Mouse (Mus musculus): ENCODE measurements at regions not wholly inside any gene's neighbourhood (a gene's known extent, or its start where the extent isn't known, plus 50 kb on each side); places are given as distances from the start of the nearest gene placed in this dataset.

- no peak for DNase-seq
These were observed 376.2 kb downstream of the Dcdc2c start for GRCm38 (mm10) chr12:28176016-28176415.

- DNase-seq = no peak
These were observed 378.1 kb downstream of the Dcdc2c start for GRCm38 (mm10) chr12:28174078-28174477.

DNA sequence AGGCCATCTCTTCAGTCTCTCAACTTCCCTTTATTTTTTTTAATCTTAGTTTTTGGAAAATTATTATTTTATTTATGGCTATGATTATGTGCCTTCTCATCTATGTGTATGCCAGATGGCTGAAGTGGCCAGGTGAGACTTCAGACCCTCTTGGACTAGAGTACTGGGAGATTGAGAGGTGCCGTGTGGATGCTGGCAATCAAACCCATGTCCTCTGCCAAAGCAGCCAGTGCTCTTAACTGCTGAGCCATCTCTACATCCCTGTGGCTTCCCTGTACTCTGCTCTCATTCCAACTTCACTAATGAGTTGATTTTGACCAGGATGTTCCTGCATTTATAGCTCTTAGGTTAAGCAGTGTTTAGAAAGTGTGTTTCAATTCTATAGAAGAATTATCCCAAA lies 393.4 kb downstream of the Dcdc2c start:
- DNase-seq = no peak

DNA sequence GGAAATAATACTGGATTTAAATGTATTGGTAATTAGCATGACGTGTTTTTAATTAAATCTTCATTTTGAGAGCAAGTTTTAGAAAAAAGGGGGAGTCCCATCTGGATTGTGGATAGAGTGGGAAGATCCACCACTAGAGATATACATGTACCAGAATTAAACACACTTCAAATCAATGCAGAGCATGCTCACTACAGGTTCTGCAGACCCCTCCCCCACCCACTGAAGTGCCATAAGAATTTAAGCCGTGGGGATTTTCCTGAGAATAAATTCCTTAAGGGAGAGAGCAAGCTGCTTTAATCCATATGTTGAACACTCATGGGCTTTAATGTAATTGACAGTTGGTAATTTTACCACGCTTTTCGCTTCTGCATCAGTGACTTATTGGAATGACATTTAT lies 401.4 kb downstream of the Dcdc2c start:
- DNase-seq = no peak

GRCm38 (mm10) chr12:28135810-28136592 lies 416.2 kb downstream of the Dcdc2c start:
- no peak for DNase-seq

DNA sequence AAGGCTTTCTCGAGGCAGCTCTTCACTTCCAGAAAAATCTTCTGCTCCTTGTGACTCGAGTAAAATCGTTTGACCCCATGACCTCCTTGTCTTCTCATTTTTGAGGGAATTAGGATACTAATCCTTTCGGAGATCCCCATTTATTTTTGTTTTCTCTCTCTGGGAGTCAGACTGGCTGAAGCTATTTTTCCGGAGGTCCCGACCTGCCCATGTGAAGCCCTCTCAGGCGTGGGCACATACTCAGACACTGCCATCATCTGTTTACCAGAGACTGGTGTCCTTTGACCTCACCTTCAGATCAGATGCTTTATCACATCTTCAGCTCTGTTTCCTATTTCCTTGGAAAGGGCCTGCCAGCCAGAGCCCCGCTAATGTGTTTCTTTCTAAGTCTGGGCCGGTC lies 429.4 kb downstream of the Dcdc2c start:
- no peak for DNase-seq

GRCm38 (mm10) chr12:28120106-28120505 lies 432.1 kb downstream of the Dcdc2c start:
- DNase-seq = no peak

DNA sequence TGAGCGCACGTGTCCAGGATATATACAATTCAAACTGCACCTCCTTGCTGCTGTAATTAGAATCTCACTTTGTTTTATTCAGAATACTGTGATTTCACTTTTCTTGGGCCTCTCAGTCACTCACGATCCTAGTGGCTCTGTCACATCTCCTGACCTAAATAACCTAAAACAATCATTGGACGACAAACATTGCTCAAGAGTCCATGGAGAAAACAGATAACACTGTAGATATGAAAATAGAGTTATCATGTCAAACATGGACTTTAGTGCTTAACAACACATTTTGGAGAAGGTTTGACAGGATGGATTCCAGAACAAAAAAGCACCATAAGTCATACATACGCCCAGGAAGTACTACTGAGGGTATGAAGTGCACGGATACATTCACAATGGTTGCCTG lies 461.5 kb downstream of the Dcdc2c start:
- DNase-seq = no peak

GRCm38 (mm10) chr12:28085460-28085859 lies 466.7 kb downstream of the Dcdc2c start:
- no peak for DNase-seq

GRCm38 (mm10) chr12:28076606-28077005 lies 475.6 kb downstream of the Dcdc2c start:
- no peak for DNase-seq

GRCm38 (mm10) chr12:28068584-28068983 lies 483.6 kb downstream of the Dcdc2c start:
- DNase-seq = no peak

- DNase-seq = no peak
These were observed 491.9 kb downstream of the Dcdc2c start for GRCm38 (mm10) chr12:28060281-28060680.

- DNase-seq = no peak
These were observed 496.5 kb downstream of the Dcdc2c start for GRCm38 (mm10) chr12:28055518-28056280.

- DNase-seq = no peak
These were observed 497.8 kb downstream of the Dcdc2c start for GRCm38 (mm10) chr12:28054444-28054843.

GRCm38 (mm10) chr12:28047989-28048388 lies 504.2 kb downstream of the Dcdc2c start:
- DNase-seq = no peak

DNA sequence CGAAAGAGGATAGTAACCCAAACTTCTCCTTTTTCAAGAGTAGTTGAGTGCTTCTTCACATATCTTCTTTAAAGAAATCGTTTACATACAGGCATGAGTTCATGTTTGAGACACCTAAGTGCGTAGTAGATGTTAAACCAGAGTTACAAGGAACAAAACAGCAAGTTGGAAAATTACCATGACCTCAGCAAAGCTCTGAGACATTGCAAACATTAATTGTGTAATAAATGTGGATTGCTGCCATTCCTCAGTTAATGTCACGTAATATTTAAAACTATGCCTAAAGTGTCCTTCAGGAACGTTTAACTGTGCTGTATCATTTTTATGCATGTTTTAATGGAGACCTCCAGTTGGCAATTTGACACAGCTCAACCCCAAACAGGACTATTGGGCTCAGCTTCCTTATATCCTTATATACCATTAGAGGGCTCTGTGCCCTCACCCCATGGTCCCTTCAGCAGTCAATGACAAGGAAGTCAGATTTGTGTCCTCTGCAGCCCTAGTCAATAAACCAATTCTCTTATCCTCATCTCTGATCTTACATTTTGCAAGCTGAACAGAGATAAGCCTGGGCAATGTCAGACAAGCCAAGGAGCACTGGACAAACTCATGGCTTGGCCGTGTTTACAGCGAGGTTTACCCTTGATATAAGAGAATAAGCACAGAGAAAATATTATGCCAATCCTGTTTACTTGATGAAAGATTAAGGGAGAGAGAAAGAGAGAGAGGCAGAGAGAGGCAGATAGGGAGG lies 513.9 kb downstream of the Dcdc2c start:
- no peak for DNase-seq

GRCm38 (mm10) chr12:27999170-27999569 lies 553.0 kb downstream of the Dcdc2c start:
- no peak for DNase-seq

GRCm38 (mm10) chr12:27992152-27992551 lies 560.0 kb downstream of the Dcdc2c start:
- no peak for DNase-seq

DNA sequence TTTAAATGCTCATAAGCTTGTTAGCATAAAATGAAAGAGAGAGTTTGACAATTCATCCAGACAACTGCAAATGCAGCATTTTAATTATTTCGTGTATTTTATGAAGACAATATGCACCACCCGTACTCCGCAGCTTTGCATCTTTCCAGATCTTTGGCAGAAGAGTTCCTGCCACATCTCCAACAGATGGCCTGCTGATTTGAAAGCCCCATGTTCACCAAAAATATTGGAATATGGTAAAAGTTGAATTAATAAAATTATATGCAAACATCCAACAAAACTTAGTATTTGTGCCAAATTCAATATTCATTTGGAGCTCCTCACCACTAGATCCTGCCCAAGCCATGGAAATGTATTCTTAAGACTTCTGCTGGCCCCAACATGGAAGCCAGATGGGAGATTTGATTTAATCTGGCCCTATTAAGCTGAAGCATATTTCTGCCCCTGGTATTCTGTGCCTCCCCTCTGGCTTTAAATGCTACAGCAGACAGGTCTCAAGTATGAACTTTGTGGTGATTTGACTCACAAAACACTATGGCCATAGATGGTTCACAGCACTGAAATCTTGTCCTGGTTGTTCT lies 567.8 kb downstream of the Dcdc2c start:
- no peak for DNase-seq

GRCm38 (mm10) chr12:27978257-27978931 lies 573.8 kb downstream of the Dcdc2c start:
- DNase-seq = no peak

DNA sequence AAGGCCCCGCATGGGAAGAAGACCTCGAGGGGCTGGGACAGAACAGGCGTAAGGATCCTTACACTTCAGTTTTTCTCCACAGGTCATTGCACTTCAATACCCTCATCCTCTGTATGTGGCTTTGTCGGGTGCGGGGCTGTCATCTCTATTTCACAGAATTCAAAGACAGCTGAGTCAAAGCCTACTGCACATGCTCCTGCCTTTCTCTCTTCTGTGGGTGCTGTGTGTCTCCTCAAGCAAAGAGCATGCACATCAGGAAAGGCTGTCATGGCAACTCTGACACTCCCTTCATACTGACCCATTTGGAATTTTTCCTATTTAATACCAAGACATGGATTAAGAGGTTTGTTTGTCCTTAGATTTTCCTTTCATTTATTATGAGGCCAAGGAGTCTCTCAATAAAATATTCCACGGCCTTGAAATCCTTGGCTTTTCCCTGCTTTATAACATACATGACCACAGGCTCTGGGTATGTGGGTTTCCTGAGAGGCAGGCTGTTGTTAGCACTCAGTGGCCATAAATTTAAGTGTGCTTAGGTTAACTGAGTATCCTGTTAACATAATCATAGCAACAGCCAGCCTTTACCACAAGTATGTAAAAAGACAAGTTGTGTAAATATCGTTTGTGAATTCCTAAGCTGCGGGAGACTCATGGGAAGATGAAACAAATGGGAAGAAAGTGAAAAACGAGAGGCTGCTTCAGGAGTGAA lies 574.5 kb downstream of the Dcdc2c start:
- no peak for DNase-seq

DNA sequence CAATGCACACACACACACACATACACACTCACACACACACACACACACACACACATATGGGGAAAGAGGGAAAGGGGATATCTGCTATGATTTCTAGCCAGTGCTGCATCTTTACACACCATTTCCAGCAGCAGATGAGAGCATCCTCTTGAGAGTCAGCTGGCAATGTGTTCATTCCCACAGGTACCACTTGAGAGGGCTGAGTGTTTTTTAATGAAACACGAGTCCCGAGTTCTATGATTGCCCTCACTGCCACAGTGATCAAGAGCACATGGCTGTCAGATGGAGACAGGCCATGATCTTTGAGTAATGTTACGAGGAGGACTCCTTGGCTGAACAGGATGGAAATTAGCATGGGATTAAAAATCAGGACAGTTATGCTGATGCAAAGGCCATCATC lies 589.3 kb downstream of the Dcdc2c start:
- no peak for DNase-seq

All from kidney, adult 18-20 months (tissue).